Mouse (Mus musculus) retina, postnatal 1 day (tissue): ENCODE measurements around the gene Borcs5.
"Not testable (repeated sequence)": the region's sequence is repeated elsewhere in the genome, so short reads cannot be mapped to it uniquely, and the experiment has no call there.

Source experiments
- DNase-seq: peaks from one replicate; pipeline ENCODE4 v3.0.0-alpha.2; 2012

The Borcs5 gene

DNA sequence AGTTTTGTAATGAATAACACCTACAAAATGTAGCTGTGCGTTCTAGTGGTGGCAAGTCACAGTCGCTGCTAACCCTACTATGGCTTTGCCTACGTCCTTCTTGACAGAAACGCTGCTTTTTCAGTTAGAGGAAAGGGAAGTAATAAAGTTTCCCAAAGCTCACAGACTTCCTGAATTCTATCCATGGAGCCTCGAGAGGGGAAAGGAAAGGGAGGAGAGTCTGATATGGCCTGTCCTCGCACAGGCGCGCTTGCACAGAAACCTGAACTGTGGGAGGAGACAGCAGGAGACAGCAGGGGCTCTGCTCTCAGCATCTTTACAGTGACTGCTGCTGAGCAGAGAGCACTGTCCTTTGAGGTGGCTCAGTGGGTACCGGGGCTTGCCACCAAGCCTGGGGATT lies 8.9 kb upstream of the Borcs5 start:
- DNase-seq, result no peak

DNA sequence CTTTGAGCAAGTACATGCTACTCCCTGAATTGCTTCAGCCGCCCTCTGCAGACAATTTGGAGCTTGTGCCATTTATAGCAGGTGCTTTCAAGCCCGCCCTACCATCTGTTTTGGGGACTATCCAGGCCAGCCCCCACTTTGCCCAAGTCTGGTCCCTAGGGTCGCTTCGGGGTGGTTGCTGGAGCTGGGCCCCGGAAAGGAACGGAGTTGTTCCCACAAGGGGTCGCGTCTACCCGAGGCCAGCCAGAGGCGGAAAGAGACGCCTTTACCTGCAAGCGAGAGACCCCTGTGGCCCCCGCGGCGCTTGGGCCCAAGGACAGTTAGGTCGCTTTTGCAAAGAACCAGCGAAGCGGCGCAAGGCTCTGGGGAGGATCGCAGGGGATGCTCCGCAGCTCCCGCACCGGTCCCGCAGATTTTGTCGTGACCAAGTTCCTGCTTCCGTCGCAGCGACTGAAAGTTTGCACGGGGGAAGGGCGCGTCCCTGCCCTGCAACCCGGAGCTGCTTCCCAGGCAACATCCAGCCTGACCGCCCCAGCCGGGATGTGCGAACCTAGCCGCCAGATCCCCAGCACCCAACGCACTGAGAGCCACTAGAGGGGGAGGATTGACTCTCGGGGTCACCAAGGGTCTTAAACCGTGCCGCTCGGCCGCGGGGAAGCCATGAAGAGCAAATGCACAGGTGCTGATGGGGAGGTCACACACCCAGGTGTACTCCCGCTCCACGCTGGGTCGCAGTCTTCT lies 7.2 kb upstream of the Borcs5 start, which contains the start of gene Mansc1:
Gene Mansc1, minus strand, starts transcription at position 542 of the 741 bp plus-strand sequence.
- DNase-seq, result peak; percentile 58

DNA sequence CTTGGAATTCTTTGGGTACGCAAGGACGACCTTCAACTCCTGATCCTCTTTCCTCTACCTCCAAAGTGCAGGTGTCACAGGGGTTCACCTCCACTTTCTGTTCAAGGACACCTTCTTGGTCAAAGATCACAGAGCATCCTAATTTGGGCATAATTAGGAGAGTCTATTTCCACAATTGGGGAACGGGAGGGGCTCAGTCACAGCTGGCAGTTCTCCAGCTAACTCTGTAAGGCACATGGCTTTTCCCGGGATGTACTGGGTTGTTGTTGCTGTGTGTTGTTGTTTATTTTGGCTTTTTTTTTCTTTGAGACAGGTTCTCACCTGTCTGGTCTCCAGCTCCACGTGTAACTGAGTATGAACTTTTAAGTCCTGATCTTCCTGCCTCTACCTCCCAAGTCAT lies 6.6 kb upstream of the Borcs5 start:
- DNase-seq, result peak; percentile 52

DNA sequence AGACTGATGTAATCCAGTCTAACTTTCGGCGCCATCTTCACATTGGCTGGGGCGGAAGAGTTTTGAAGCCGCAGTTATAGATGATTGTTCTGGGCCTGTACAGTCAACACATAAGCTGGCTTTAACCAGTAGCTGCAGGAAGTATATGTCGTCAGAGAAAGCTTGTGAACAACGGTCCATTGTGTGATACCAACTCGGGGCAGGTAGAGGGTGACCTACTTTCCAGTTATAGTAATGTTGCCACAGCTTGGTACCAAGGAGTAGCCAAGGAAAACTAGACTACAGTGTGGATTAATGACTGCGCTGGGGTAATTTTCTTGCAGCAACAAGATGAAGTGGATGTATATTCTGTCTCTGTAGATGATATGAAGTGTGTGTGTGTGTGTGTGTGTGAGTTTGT lies 5.8 kb upstream of the Borcs5 start:
- DNase-seq, result peak; percentile 32

DNA sequence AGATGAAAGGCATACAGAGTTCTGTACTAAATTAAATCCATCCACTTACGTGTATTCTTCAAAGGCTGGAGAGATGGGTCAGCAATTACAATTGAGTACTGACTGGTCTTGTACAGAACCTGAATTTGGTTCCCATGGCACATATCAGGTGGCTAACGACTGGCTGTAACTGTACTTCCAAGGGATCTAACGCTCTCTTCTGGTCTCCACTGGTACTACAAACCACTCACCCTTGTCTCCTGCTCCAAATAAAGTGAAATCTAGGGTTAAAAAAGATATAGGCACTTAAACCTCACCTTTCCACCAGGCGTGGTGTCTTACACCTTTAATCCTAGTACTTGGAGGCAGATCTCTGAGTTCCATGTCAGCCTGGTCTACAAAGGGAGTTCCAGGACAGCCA lies 2.8 kb upstream of the Borcs5 start:
- DNase-seq, result no peak

DNA sequence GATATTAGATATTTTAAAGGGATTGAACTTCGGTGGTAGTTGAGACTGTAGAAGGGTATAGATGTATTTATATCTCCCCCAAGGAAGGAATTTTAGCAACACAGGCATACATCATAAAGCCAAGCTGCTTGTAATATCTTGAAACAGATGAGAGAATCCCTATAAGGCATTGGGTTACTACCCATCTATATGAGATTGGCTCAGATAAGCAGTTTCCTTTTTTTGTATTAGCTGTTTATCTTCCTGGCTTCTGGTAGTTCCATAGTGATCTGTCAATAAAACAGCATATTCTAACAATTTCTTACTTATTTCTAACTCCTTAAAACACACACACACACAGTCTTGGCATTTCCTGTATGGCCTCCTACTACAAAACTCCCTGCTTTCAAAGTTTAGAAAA lies 590 bp downstream of the Borcs5 start:
- DNase-seq, result no peak

DNA sequence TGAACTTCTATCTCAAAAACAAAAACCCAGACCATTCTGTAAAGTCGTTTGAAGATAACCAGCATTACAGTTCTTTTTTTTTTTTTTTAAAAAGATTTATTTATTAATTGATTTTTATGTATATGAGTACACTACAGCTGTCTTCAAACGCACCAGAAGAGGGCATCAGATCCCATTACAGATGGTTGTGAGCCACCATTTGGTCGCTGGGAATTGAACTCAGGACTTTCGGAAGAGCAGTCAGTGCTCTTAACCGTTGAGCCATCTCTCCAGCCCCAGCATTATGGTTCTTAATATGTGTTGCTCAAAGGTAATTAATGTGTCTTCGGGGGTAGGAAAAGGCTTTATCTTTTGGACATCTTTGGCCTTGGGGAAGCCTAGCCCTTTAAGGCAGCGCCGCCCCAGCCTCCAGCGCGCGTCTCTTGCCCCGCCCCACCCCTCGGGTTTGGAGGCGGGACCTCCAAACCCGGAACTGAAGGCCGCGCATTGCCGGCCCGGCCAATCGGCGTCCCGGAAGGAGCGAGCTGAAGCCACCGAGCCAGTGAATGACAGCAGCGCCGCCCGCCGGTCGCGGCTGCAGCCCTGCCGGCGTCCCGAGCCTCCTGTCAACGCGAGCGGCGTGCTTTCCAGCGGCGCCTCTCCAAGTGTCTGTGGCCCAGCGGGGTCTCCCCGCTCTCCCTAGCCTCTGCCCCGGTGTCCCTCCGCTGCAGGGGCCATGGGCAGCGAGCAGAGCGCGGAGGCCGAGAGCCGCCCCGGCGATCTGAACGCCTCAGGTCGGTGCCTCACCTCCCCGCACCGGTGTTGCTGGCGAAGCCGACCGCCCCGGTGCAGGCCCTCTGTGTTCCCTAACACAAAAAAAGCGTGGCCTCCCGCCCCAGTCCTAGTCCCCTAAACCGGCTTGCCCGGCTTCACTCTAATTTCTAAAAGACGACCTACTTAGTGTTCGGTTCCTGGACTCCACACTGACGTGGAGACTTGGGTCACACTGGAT lies 1.5 kb downstream of the Borcs5 start:
- peak; percentile 96 for DNase-seq

DNA sequence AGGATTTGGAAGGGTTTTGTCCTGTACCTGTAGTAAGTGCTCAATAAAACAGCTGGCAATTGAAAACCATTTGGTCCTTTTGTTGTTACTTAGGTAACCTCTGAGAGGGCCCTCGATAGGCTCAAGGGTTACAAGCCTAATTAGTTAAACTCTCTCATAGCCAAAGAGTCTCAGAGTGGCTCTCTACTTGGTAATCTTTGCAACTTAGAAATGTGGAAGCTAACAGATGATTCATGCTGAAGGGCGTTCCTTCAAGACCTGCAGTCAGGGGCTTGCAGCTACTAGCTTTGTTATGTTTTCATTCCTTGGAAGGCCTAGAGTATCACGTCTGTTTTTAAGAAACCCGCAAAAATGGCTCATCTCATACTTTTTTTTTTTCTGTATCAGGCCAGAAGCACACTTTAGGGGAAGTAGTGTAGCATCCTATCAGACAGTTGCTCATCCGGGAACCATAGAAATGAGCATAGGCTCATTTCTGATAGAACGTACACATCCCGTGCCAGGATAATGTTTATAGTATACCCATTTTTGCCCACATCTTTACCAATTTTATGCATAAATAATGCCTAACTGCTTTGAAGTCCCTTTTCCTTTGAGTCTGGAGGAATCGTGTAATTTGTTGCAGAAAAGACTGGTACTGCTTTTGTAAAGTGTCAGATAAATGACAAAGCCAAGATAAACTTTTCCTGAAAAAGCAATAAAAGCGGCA lies 2.6 kb downstream of the Borcs5 start:
- no peak for DNase-seq

DNA sequence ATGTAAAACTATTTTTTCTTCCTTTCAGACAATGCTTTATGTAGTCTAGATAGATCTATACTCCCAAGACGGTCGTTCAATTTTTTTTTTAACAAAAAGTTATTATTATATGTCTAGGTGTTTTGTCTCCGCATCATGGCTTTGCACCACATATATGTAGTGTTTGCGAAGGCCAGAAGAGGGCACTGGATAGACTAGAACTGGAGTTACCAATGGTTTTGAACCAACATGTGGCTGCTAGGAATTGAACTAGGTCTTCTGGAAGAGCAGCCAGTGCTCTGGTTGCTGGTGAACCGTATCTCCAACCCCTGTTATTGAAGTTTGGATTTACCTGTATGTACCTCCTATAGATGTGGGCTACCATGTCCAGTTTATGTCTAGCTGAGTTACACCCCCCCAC lies 4.0 kb downstream of the Borcs5 start:
- no peak for DNase-seq

DNA sequence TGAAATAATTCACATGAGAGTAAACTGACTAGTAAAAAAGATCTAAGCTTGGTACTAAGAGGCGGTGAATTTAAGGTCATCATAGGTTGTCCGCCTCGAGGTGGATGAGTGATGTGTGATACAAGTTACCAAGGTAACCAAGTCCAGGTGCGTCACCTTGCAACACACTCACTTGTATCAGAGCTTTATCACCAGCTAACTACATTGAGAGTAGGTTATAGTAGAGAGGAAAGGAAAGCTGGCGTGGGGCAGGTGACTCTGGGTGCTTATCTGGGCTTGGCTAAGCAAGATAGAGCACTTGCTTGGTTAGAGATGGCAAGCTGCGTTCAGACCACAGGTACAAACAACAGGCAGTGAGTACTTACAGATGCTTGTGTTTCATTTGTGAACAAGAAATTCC lies 7.5 kb downstream of the Borcs5 start:
- DNase-seq, result no peak

DNA sequence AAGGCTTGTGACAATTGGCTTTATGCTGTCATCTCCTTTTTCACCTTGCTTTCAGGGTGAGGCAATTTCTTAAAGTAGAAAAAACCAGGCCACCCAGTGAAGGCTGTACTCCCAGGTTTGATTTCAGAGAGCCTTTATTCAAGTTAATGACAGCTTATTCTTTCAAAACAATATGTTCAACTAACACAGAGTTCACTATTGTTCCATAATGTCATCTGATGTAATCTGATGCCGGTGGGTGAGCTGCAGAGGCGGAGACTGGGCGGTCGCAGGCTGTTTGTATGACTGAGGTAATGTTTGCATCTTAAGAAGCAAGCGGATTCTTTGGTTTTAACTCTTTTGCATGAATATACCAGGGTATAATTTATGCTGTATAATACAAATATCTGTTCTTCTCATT lies 8.3 kb downstream of the Borcs5 start:
- DNase-seq, result peak; percentile 73

DNA sequence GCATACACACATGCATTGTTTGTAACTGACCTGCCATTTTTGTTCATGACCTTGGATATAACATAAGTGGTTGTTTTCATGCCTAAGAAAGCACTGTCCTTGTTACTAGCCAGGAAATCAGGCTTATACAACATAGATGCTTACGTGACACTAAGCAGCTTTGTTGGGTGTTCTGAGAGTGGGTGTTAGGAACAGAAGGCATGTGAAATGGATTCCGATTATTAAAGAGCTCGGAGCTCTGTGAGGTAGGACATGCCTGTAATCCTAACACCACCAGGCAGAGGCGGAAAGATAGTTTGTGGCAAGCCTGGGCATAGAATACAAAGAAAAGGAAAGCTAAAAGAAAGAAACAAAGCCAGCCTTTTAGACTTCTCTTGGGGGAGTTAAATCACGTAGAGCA lies 9.0 kb downstream of the Borcs5 start:
- peak; percentile 70 for DNase-seq

DNA sequence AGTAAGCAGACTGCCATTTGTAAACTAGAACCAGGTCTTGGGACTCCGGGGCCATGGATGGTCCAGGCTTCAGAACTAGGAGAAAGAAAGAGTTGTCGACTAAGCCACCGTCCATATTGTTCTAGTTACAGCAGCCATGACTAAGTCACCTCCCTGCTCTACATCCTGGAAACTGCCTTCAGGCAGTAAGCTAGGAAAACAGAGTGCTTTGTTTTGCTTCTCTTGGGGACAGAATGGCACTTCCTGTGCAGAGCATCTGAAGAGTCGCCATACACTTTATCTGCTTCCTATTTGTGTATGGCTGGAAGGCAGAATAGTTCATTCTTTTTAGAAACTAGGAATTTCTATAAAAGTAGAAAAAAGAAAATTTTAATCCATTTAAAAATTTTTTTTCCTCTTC lies 17.2 kb downstream of the Borcs5 start:
- DNase-seq, result no peak

DNA sequence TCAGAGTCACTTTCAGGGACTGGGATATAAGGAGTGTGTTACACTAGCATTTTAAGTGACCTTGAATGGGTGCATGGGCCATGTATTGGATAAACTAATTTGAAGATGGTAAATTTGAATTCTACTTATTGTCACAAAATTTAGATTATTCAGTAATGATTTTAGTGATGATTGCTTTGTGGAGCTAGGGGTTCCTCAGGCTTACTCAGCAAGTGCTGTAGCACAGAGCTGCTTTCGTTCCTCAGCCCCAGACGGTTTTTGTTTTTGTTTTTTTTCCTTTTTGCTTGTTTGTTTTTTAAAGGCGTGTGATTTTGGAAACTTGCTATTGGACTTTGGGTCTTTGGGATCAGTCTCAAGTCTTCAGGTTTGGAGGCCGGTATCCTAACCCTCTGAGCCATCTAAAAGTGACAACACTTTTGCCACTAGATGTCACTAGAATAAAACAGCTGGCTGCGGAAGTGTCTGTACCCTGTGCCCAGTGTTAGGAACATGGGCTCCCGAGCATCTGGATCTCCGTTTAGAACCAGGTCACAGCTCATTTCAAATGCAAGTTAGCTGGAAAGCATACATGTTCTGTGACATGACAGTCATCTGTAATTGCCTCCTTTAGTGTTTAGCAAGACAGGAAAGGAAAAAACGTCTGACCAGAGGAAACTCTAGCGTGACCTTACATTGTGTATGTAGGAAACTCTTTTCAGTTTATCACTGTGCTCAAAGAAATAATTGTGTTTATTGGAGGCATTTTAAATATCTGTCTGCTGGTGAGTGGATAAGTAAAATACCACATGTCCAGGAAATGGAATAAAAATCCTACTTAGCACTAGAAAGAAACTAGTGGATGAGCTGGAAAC lies 20.0 kb downstream of the Borcs5 start:
- DNase-seq, result peak; percentile 83

DNA sequence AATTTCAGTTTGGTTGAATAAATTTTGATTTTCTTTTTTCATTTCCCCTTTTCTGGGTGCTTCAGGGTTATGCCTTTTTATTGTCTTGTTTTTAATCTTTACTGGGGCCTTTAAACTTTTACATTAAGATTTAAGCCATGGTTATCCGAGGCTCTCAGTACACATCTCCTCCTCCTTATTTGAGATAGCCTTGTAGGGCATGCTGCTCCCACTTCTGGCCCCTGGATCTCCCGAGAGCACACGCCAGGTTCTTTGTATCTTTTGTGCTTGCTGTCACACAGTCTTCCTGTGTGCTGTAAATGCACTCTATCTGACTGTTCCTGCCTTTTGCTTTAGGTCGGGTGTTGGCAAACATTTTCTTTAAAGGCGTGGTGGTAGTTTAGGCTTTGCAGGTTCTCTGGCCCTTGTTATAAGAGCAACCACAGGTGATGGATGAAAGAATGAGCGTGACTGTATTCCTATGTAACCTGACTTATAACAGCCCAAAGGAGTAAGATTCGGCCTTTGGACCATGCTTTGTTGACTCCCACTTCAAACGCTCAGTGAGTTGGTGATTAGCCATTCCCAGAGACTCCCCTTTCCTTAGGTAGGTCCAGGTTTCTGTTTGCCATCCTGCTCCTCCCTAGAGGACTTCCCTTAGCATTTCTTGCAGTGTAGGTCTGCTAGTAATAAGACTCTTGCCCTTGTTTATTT lies 21.6 kb downstream of the Borcs5 start:
- DNase-seq, result no peak

DNA sequence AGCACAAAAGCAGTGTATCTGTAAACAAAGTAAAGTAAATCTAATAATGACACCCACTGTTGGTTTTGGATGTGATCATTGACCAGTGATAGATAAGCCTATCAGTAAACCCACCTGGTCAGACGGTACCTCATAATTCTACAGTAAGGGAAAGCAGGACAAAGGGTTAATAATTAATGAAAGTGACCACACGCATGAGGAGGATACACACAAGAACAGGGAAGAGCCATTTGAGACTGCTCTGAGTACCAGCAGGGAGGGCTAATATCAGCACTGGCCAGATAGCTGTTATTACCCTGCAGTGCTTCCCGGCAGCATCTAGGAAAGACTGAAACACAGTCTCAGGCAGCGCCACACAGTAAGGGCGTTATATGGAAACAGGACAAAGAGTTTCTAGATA lies 25.3 kb downstream of the Borcs5 start:
- no peak for DNase-seq

DNA sequence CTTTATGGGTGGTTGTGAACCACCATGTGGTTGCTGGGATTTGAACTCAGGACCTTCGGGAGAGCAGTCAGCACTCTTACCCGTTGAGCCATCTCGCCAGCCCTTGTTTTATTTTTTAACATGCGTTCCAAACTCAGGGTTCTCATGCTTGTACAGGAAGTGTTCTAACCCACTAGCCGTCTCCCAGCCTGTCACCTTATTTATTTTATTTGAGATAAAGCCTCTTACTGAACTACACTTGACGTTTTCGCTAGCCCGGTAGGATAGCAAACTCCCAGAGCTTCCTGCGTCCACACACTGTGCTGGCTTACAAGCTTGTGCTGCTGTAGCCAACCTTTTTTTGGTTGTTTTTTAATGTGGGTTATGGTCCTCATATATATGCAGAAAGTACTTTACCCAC lies 26.5 kb downstream of the Borcs5 start:
- no peak for DNase-seq

DNA sequence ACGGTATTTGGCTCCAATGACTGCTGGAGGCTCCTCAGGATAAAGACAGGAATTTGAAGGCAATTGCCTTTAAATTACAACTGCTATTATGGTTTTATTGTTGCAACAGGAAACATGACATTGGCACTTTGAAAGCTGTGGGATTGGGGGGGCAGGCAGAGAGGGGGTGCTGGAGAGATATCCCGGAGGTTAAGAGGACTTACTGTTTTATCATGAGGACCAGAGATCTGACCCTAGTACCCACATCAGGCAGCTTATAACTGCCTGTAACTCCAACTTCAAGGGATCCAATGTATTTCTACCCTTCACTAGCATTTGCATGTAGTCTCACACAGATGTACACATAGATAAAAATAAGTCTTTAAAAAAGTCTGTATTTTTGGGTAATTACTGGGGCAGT lies 29.2 kb downstream of the Borcs5 start:
- DNase-seq, result no peak

DNA sequence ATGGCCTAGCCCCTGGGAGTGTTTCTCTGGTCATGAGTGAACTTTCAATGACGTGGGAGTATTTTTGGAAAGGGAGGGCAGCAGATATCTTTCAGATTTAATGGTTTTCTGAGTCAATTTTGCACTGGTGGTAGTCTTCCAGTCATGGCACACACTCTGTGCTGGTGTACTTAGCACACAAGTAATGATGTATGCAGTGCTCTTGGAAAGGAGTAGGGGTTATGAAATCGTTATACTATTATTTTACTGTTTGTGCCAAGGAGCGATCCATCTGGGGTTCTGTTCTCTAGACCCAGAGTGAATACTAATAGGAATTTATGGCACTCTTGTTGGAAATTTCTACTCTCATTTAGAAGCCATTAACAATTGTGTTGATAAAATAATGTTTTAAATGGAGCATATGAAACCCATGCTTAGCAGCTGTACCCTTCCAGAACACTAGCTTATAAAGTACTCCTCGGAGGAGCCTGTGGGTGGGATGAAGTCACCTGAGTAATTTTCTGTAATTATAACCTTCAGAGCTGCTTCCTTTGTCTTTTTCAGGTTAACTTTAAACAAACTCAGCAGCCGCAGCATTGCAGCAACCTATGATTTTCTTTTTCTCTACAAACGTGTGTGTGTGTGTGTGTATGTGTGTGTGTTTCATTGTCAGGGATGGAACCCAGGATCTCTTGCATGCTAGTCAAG lies 30.0 kb downstream of the Borcs5 start:
- no peak for DNase-seq

DNA sequence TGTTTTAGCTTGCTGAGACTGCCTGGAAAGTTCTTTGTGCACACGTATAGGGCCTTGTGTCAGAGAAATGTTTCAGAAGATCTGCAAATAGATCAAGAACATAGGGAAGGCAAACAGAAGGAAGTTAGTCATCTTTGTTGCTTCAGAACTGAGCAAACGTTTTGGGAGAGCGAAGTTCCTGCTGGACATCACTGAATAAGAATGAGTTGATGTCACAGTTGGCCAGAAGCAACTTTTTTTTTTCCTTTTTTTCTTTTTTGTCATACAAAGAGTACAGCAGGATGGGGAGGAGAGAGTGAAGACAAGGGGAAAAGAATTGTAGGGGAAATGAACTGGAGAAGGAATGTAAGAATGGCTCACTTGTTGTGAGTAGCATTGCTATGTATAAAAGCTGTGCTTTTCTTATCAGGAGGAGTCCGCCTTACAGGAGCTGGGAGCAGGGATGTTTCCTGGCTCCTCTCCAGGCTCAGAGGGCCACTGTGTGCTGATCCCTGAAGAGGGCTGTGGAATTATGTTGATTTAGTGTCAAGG lies 31.6 kb downstream of the Borcs5 start:
- DNase-seq, result no peak

DNA sequence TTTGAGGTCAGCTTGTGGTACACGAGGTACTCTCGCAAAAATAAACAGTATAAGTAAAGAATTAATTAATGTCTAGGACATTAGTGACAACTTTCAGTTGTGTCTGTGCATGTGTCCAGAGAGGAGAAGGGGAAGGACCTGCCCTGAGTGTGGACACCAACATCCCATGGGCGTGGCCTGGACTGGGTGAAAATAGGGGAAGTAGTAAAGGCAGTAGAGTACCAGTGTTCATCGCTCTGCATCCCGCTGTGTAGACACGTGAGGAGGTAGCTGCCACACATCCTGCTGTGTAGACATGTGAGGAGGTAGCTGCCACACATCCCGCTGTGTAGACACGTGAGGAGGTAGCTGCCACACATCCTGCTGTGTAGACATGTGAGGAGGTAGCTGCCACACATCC lies 34.4 kb downstream of the Borcs5 start:
- DNase-seq, result not testable (repeated sequence)
